8 mouse cellular contexts compared by ENCODE assay signal in genomic region chr5:135286185-135286584, GRCm38 (mm10). TPM values are rescaled to one million over a fixed set of nuclear protein-coding genes. Genes with fewer than 3 reads are reported as not detected.
DNase-seq lines count a peak whose midpoint lies in the region; ATAC-seq lines count a peak whose summit lies in the region.

No protein-coding gene starts in this region.

- intact Hi-C loops in gastrocnemius, postnatal 36 days (cut with DNase I), result loop anchor here (1.0 to 10.0 kb wide), 2 partner anchors 50 to 271 kb away; no protein-coding TSS in a partner anchor
- intact Hi-C loops in left cerebral cortex, postnatal 4 days (cut with DNase I), result loop anchor here (5.0 kb wide), 1 partner anchor 44 kb away; no protein-coding TSS in a partner anchor

- H3K4me1 ChIP-seq in midbrain, embryonic 16.5 days (ENCODE audit: control insufficient read depth, insufficient read depth, low read length), result no peaks in the 10 kb centered on the region

- H3K27ac ChIP-seq in midbrain, embryonic 16.5 days (ENCODE audit: low read length), result no peak overlapping the region

- peak; percentile 78 to 79 for DNase-seq in adrenal gland, adult 18-20 months (ENCODE audit: low spot score in 2 of 2)
- peak; percentile 92 for DNase-seq in embryo, embryonic 10 days (ENCODE audit: low spot score)
- DNase-seq in gastrocnemius, postnatal 36 days, result peak; percentile 66 to 75
- peak; percentile 48 for DNase-seq in kidney, adult 11 months
- peak; percentile 86 for DNase-seq in left cerebral cortex, postnatal 4 days
- peak; percentile 41 to 78 for DNase-seq in spleen, postnatal 10 days (ENCODE audit: low spot score in 2 of 2)

- no peak overlapping the region for H3K9ac ChIP-seq in midbrain, embryonic 16.5 days (ENCODE audit: low read depth, low read length)

- ATAC-seq in midbrain, embryonic 16.5 days, result peak; percentile 48; the same call in 1 of the 2 replicates
- ATAC-seq in inflammation-experienced regulatory T-cells, adult 6 months, result no peak

- no peak overlapping the region for H3K4me3 ChIP-seq in midbrain, embryonic 16.5 days (ENCODE audit: low read depth, low read length)

- 0% methylated on average over 6 of the region's 6 CpGs for WGBS in midbrain, embryonic 16.5 days

- no peaks in the 10 kb centered on the region for H3K36me3 ChIP-seq in midbrain, embryonic 16.5 days (ENCODE audit: control insufficient read depth, insufficient read depth, low read length)

- no peak overlapping the region for H3K4me2 ChIP-seq in midbrain, embryonic 16.5 days (ENCODE audit: low read length)

- no peaks in the 10 kb centered on the region for H3K27me3 ChIP-seq in midbrain, embryonic 16.5 days (ENCODE audit: control insufficient read depth, insufficient read depth, low read depth, low read length)

- no peaks in the 10 kb centered on the region for H3K9me3 ChIP-seq in midbrain, embryonic 16.5 days (replicated peaks; ENCODE audit: control insufficient read depth, low read length, poor library complexity, severe bottlenecking)

RNA-seq across cellular contexts. Expression of gene Fzd9, which starts 35.2 kb away (rescaled TPM):
- 10 to 100 TPM in 1 of 2 experiments, 1 to 10 TPM in 1; 3.0 to 10.5 TPM for total RNA-seq in adrenal gland, adult 18-20 months (2021)
- total RNA-seq in gastrocnemius, postnatal 36 days (2021), result 10 to 100 TPM; 19.1 to 27.1 TPM
- total RNA-seq in left cerebral cortex, postnatal 4 days (2021), result 10 to 100 TPM; 15.3 to 17.9 TPM
- polyA plus RNA-seq in midbrain, embryonic 16.5 days (2015; fragmentation: Nextera tagmentation; extraction: Ambion mirVana), result 13.5 and 13.7 TPM in 2 replicates
- polyA plus RNA-seq in inflammation-experienced regulatory T-cells, adult 6 months (2017; shearing (Covaris generic)), result under 1 TPM in 1 of 3 experiments, not detected in 2; 0.15 TPM
